Mouse (Mus musculus) thymus, adult 2 months (tissue): ENCODE measurements around the gene Vwc2l.

Experiments used
- CTCF ChIP-seq: fragments of 200-500 bp; IDR thresholded peaks from 2 replicates; pipeline ENCODE4 v1.5.1; 2012; ENCODE audit warnings: mild to moderate bottlenecking, control low read depth, low read length, moderate library complexity, borderline replicate concordance; ENCODE audit not compliant: control insufficient read depth, poor library complexity, insufficient read depth; ENCODE audit errors: extremely low read depth
- POLR2A ChIP-seq: fragments of 200-500 bp; IDR thresholded peaks from 2 replicates; pipeline ENCODE4 v1.6.1; 2012; ENCODE audit warnings: mild to moderate bottlenecking, low read length, control low read depth, moderate library complexity; ENCODE audit not compliant: control insufficient read depth, poor library complexity, insufficient read depth; ENCODE audit errors: extremely low read depth

GRCm38 (mm10) chr1:70705821-70706220, 19.7 kb upstream of the Vwc2l start:
- TF ChIP-seq CTCF: no peak
- TF ChIP-seq POLR2A: no peak
